Mouse (Mus musculus) midbrain, embryonic 10.5 days (tissue): ENCODE measurements around the gene Atxn1. TPM values are rescaled to one million over a fixed set of nuclear protein-coding genes. Genes with fewer than 3 reads are reported as not detected.

Experiments used
- DNase-seq: peaks from one replicate; pipeline ENCODE4 v3.0.0-alpha.2; 2017; ENCODE audit warnings: low spot score
- H3K27ac ChIP-seq: fragments of 300-500 bp; sonication (generic); replicated peaks from 2 replicates; pipeline ENCODE4 v1.5.1; 2016; ENCODE audit warnings: mild to moderate bottlenecking
- H3K27me3 ChIP-seq: fragments of 300-500 bp; sonication (generic); 2 replicates; pipeline ENCODE4 v1.6.1; 2016; ENCODE audit warnings: low read depth, mild to moderate bottlenecking; ENCODE audit not compliant: poor library complexity, severe bottlenecking
- H3K36me3 ChIP-seq: fragments of 300-500 bp; sonication (generic); 2 replicates; pipeline ENCODE4 v1.6.1; 2016; ENCODE audit warnings: mild to moderate bottlenecking, moderate library complexity
- H3K4me1 ChIP-seq: fragments of 300-500 bp; sonication (generic); 2 replicates; pipeline ENCODE4 v1.6.1; 2016
- H3K4me3 ChIP-seq: fragments of 300-500 bp; sonication (generic); 2 replicates; pipeline ENCODE4 v1.5.1; 2016; ENCODE audit warnings: mild to moderate bottlenecking, moderate library complexity
- H3K9me3 ChIP-seq: fragments of 300-500 bp; sonication (generic); replicated peaks from 2 replicates; pipeline ENCODE4 v1.6.1; 2016; ENCODE audit warnings: mild to moderate bottlenecking
- WGBS: fragments of 180-500 bp; shearing (Covaris S2); methylation state at CpG from one replicate; pipeline ENCODE4 v1.1.7; 2016; 5-methylcytosine and 5-hydroxymethylcytosine counted together
- polyA plus RNA-seq: library from polyadenylated mRNA; unstranded; fragments of >200 nt; fragmentation: Nextera tagmentation; extraction: Ambion mirVana; gene quantifications from 2 replicates; pipeline ENCODE4 v1.2.1, GENCODE M21; 2016

Gene Atxn1
- polyA plus RNA-seq, 1 experiment from 2014 or later, result 1.3 TPM

DNA sequence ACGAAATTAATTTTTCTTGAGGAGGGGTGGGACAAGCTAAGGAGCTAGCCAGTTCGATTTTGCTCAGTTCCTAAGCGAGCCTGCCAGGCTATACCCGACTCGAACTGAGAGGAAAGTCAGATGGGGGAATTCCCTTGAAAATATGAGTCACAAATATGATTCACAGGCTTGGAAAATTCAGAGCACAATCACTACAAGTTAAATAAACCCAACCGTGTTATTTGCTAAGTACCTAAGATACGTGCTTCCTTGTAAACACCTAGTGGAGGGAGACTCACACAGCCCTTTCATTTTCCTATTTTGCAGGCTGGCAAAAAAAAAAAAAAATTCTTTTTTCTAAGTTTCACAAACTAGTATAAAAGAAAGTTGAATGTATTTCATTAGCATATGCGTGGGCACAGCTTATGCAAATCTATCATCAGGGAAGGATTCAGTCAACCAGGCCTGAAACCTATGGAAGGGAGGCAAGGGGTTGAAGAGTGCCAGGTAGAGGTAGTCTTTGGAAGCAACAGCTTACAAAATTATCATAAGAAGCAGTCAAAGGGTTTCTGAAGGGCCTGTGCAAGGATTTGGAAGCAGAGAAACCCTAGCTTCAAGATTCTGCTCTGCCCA lies 127.1 kb downstream of the Atxn1 start:
- H3K27ac ChIP-seq, result no peak overlapping the region
- H3K4me3 ChIP-seq, result no peak overlapping the region
- WGBS, result 92% methylated on average over 8 of the region's 8 CpGs
- 0 out of 2 replicates have a peak, but pooled peaks cover 6% of the 10 kb centered on the region for H3K9me3 ChIP-seq
- H3K27me3 ChIP-seq, result no peaks in the 10 kb centered on the region
- no peaks in the 10 kb centered on the region for H3K4me1 ChIP-seq
- no peaks in the 10 kb centered on the region for H3K36me3 ChIP-seq
- no peak for DNase-seq

DNA sequence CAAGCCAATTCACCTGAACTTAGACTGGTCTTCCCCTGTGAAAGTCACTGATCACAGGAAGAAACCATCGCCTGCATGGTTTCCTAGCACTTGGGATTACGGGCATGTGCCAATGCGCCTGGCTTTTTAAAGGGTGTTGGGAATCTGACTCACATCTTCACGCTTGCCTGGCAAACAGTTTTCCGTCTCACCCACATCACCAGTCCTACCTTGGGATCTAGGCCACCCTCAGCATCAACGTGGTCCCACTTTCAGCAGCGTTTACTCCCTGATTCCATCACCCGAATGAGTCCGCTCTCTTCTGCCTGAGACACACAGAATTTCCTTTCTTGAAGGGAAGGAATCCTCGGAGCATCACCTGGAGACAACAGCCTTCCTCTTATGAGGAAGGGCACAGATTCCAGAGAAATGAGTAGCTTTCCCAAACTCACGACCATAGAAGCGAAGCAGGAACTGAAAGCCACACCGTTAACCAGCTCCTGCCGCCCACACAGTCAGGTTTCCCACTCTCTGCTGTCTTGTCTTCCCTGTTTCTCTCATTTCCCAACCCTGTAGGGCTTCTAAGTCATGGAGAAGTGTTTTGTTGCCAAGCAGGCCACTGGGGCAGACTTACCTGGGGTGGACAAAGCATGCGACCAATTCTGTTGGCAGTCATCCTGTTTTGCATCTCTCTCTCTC lies 128.3 kb downstream of the Atxn1 start:
- 0 out of 2 replicates have a peak, but pooled peaks cover 6% of the 10 kb centered on the region for H3K9me3 ChIP-seq
- WGBS, result 92% methylated on average over 15 of the region's 15 CpGs
- no peaks in the 10 kb centered on the region for H3K4me1 ChIP-seq
- H3K4me3 ChIP-seq, result no peak overlapping the region
- H3K36me3 ChIP-seq, result no peaks in the 10 kb centered on the region
- no peaks in the 10 kb centered on the region for H3K27me3 ChIP-seq
- no peak overlapping the region for H3K27ac ChIP-seq
- no peak for DNase-seq

DNA sequence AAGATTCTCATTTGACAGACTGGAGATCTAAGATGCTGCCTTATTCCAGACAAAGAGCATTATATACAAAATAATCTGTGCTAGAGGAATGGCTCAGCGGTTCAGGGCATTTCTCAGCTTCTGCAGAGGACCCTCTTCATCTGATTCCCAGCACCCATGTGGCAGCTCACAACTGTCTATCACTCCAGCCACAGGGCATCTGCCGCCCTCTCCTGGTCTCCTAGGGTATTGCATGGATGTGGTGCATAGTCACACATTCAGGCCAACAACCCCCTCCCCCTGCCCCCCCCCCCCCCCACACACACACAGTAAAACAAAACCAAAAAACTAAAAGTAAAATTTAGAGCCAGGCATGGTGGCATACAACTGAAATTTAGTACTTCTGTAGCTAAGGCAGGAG lies 130.5 kb downstream of the Atxn1 start:
- Histone ChIP-seq H3K4me3 (no peak overlapping the region), H3K4me1 (no peaks in the 10 kb centered on the region), H3K9me3 (0 out of 2 replicates have a peak, but pooled peaks cover 6% of the 10 kb centered on the region), H3K36me3 (no peaks in the 10 kb centered on the region), H3K27me3 (no peaks in the 10 kb centered on the region), H3K27ac (no peak overlapping the region)
- DNase-seq, result no peak
- 87% methylated on average over 2 of the region's 2 CpGs for WGBS

DNA sequence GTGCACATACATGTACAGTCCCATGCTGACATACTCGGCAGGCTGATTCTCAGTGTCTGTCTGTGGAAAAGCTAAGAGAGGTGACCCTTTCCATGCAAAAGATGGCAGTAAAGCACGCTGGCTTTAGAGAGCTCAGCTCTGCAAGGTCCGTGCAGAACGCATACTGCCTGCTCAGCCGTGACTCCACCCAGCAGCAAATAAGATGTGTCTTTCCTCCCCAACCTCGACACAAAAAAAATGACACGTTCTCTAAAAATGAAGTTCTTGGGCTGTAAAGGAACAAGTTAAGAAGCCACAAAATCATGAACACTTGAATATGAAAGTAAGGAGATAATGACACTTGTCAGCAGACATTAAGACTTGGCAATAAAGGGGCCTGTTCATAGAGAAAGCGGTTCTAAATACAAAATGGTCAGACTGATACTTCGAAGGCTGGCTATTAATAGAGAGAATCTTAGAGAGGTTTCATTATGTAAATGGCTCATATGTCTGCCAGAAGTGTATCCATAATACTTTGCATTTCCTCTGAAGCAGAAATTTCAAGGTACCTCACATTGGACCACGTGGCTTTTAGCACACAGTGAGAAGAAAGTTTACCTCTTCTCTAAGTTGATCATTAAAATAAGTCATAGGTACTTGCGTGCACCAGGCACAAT lies 132.0 kb downstream of the Atxn1 start:
- Histone ChIP-seq H3K4me1 (no peaks in the 10 kb centered on the region), H3K9me3 (0 out of 2 replicates have a peak, but pooled peaks cover 6% of the 10 kb centered on the region), H3K4me3 (no peak overlapping the region), H3K27me3 (no peaks in the 10 kb centered on the region), H3K36me3 (no peaks in the 10 kb centered on the region), H3K27ac (no peak overlapping the region)
- no peak for DNase-seq
- 87% methylated on average over 11 of the region's 11 CpGs for WGBS

- no peak overlapping the region for H3K27ac ChIP-seq
- 88% methylated on average over 8 of the region's 8 CpGs for WGBS
- no peak for DNase-seq
- H3K4me3 ChIP-seq, result no peak overlapping the region
- 0 out of 2 replicates have a peak, but pooled peaks cover 6% of the 10 kb centered on the region for H3K9me3 ChIP-seq
- H3K4me1 ChIP-seq, result no peaks in the 10 kb centered on the region
- H3K27me3 ChIP-seq, result no peaks in the 10 kb centered on the region
- no peaks in the 10 kb centered on the region for H3K36me3 ChIP-seq
These were observed 135.4 kb downstream of the Atxn1 start for GRCm38 (mm10) chr13:45829341-45829936.

DNA sequence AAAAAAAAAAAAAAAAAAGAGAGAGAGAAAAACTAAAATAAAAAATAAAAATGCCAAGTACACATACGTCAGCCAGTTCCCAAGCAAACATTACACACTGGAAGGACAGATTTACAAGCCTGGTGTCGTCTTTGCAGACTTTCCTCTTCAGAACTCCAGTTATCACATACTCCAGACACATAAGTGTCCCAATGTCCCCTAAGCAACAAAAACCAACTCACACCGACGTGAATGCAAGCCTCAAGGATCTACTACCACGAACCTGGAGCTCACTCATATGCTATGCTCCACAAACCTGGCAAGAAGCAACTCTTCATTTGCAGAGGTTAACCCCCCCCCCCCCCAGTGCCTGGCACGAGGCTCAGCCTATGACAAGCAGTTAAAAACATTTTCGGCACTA lies 136.8 kb downstream of the Atxn1 start:
- Histone ChIP-seq H3K4me1 (no peaks in the 10 kb centered on the region), H3K36me3 (no peaks in the 10 kb centered on the region), H3K9me3 (no peaks in the 10 kb centered on the region), H3K27me3 (no peaks in the 10 kb centered on the region), H3K27ac (no peak overlapping the region), H3K4me3 (no peak overlapping the region)
- DNase-seq, result no peak
- 86% methylated on average over 7 of the region's 7 CpGs for WGBS

DNA sequence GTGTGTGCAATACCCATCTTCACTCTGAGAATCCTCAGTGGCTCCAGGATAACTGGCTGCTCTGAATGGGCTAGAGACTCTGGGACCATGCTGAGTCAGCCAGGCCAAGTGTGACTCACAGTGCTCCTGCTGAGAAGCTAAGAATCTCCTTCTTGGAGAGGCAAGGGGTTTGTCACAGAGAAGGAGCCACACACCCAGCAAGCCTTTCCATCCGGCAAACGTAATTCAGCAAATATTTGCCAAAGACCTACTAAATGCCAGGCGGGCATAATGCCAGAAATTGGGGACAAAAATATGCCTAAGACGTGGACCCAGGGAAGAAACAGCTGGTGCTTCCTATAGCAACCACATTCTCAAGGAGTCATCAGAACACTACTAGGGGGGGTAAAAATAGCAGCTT lies 137.2 kb downstream of the Atxn1 start:
- WGBS, result 83% methylated on average over 4 of the region's 4 CpGs
- Histone ChIP-seq H3K9me3 (no peaks in the 10 kb centered on the region), H3K27ac (no peak overlapping the region), H3K27me3 (no peaks in the 10 kb centered on the region), H3K4me1 (no peaks in the 10 kb centered on the region), H3K4me3 (no peak overlapping the region), H3K36me3 (no peaks in the 10 kb centered on the region)
- no peak for DNase-seq

DNA sequence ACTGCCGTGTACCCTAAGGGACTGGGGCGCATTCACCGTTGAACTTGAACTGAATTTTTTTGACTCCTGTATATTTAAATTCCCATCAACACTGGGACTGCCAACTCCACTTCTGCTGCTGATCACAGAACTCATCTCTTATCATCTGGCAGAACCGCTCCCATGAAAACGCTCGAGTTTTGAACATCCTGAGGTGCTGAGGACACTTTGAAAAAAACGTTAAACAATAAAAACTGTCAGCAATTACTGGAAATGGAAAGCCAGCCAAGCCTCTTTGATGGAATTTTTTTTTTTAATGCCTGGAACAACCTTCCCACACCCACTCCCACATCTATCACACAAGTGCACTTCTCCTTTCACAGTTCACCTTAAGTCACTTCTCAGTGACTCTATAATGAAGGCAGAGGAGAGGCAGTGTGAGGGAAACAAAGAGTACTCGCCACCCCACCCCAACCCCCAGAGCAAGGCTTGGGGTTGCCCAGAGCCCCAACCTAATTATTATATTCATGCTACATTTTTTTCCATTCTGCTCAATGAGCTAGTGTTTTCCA lies 137.7 kb downstream of the Atxn1 start:
- H3K4me1 ChIP-seq, result no peaks in the 10 kb centered on the region
- 89% methylated on average over 8 of the region's 8 CpGs for WGBS
- no peaks in the 10 kb centered on the region for H3K27me3 ChIP-seq
- H3K9me3 ChIP-seq, result no peaks in the 10 kb centered on the region
- DNase-seq, result no peak
- no peaks in the 10 kb centered on the region for H3K36me3 ChIP-seq
- no peak overlapping the region for H3K4me3 ChIP-seq
- no peak overlapping the region for H3K27ac ChIP-seq

- WGBS, result 91% methylated on average over 4 of the region's 4 CpGs
- Histone ChIP-seq H3K27ac (no peak overlapping the region), H3K9me3 (no peaks in the 10 kb centered on the region), H3K36me3 (no peaks in the 10 kb centered on the region), H3K4me1 (peaks cover 8% of the 10 kb centered on the region), H3K27me3 (no peaks in the 10 kb centered on the region), H3K4me3 (no peak overlapping the region)
- DNase-seq, result no peak
These were observed 142.3 kb downstream of the Atxn1 start for GRCm38 (mm10) chr13:45822491-45822829.

GRCm38 (mm10) chr13:45821764-45822490 lies 142.9 kb downstream of the Atxn1 start:
- H3K4me3 ChIP-seq, result no peak overlapping the region
- H3K36me3 ChIP-seq, result no peaks in the 10 kb centered on the region
- no peaks in the 10 kb centered on the region for H3K27me3 ChIP-seq
- H3K9me3 ChIP-seq, result no peaks in the 10 kb centered on the region
- H3K4me1 ChIP-seq, result peaks cover 8% of the 10 kb centered on the region
- no peak for DNase-seq
- 96% methylated on average over 7 of the region's 7 CpGs for WGBS
- H3K27ac ChIP-seq, result no peak overlapping the region

DNA sequence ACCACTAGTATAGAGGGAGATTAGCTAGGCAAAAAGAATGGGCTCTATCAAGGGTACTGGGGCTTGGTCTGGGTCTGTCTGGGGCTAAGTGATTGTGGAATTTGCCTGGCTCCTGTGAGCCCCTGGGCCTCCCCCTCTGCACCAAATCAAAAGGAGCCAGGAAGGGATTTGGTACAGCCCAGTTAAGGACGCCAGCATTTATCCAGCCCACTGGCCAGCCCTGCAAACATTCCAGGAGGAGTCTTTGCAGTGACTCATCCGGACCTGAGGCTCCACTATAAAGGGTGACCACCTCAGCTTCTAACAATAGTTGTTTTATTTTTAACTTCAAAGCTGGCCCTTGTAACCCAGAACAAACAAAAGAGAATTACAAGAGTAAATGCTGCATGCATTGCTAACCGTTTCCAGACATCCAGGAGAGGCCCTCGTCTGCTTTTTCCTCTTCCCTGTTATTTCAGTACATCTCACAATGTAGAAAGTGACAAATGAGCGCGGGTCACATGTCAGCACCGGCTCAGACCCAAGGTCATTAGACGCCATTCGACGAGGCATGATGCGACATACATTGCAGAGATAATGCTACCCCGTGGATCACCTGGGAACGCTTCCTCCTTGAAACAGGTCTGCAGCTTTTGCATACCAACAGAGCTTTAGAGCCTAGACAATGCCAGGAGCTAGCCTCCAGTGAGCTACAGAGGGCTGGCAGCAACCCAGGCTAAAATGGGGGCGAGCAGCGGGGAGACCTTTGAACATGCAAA lies 144.2 kb downstream of the Atxn1 start:
- Histone ChIP-seq H3K4me3 (no peak overlapping the region), H3K27ac (no peak overlapping the region), H3K9me3 (no peaks in the 10 kb centered on the region), H3K36me3 (no peaks in the 10 kb centered on the region), H3K27me3 (no peaks in the 10 kb centered on the region), H3K4me1 (peaks cover 8% of the 10 kb centered on the region)
- WGBS, result 53% methylated on average over 15 of the region's 15 CpGs
- no peak for DNase-seq

GRCm38 (mm10) chr13:45816670-45817069 lies 148.1 kb downstream of the Atxn1 start:
- Histone ChIP-seq H3K4me1 (peaks cover 8% of the 10 kb centered on the region), H3K4me3 (no peak overlapping the region), H3K9me3 (no peaks in the 10 kb centered on the region), H3K36me3 (no peaks in the 10 kb centered on the region), H3K27ac (no peak overlapping the region), H3K27me3 (no peaks in the 10 kb centered on the region)
- 76% methylated on average over 1 of the region's 1 CpGs for WGBS
- no peak for DNase-seq
